ENCODE assay signal across 11 mouse cellular contexts in the genomic region with DNA sequence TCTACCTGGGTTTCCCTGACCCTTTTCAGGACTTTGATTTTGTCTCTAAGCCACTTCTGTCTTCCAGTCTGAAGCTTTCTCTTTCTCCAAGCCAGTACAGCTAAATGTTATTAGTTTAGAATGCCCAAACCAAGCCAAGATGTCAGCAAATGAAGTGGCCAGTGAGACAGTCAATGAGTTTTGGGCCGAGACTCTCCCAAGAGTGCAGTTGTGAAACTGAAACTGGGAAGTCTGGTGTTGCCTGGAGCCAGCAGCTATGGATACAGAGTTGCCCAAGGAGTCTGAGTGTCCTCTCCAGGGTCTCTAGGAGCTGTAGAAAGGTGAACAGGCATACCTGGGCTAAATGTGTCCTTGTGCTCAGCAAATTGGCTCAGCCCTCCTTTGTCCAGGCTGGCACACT.
DNase-seq lines count a peak whose midpoint lies in the region; ATAC-seq and TF ChIP-seq lines count a peak whose summit lies in the region.
"Had no signal": no experiment of that assay in that cellular context is flagged by ENCODE, and none has a peak within 500 bp of the region (broad histone marks: within the 10 kb centered on the region; RNA-seq: fewer than 3 reads in every experiment).

No protein-coding gene starts in this region.

- H3K9me3 ChIP-seq in heart, embryonic 12.5 days (replicated peaks), result no peaks in the 10 kb centered on the region
- H3K9me3 ChIP-seq in heart, embryonic 10.5 days, result no peaks in the 10 kb centered on the region
- H3K9me3 ChIP-seq in lung, postnatal 0 days (ENCODE audit: low read length), result no peaks in the 10 kb centered on the region
- H3K9me3 ChIP-seq: embryonic facial prominence, embryonic 10.5 days; forebrain, embryonic 15.5 days had no signal

- ATAC-seq in heart, embryonic 12.5 days (ENCODE audit: insufficient number of reproducible peaks, low FRiP score), result no peak
- peak; percentile 94 for ATAC-seq in lung, postnatal 0 days
- ATAC-seq: forebrain, embryonic 15.5 days had no signal

- peak; percentile 42; the same call in 1 of the 2 replicates for TF ChIP-seq EP300 in lung, postnatal 0 days (IDR thresholded peaks at IDR 0.05)

- H3K36me3 ChIP-seq in heart, embryonic 12.5 days, result no peaks in the 10 kb centered on the region
- H3K36me3 ChIP-seq in heart, embryonic 10.5 days, result no peaks in the 10 kb centered on the region
- H3K36me3 ChIP-seq in lung, postnatal 0 days (ENCODE audit: insufficient read depth, low read length), result no peaks in the 10 kb centered on the region
- H3K36me3 ChIP-seq: embryonic facial prominence, embryonic 10.5 days; forebrain, embryonic 15.5 days had no signal

- H3K4me3 ChIP-seq in heart, embryonic 12.5 days, result no peak overlapping the region
- H3K4me3 ChIP-seq in brown adipose tissue, adult 24 weeks (ENCODE audit: insufficient read depth, low read depth, low read length), result no peak overlapping the region
- no peak overlapping the region for H3K4me3 ChIP-seq in heart, embryonic 10.5 days
- H3K4me3 ChIP-seq in lung, postnatal 0 days (ENCODE audit: low read depth, low read length), result no peak overlapping the region
- H3K4me3 ChIP-seq: embryonic facial prominence, embryonic 10.5 days; forebrain, embryonic 15.5 days had no signal

- DNase-seq in heart, adult 11 months, result peak; percentile 97
- DNase-seq in heart, embryonic 10.5 days (ENCODE audit: low spot score), result no peak
- DNase-seq in lung, postnatal 0 days (ENCODE audit: low spot score), result peak; percentile 93
- no peak for DNase-seq in retina, embryonic 14.5 days (ENCODE audit: low spot score)
- no peak for DNase-seq in left cerebral cortex, adult 18-20 months (ENCODE audit: low spot score in 2 of 2)
- no peak for DNase-seq in natural killer cell, adult 2 months (ENCODE audit: low spot score in 2 of 2)
- DNase-seq: cerebellum, adult 2 months had no signal

- no peaks in the 10 kb centered on the region for H3K27me3 ChIP-seq in heart, embryonic 12.5 days (replicated peaks)
- no peaks in the 10 kb centered on the region for H3K27me3 ChIP-seq in heart, embryonic 10.5 days (ENCODE audit: insufficient read depth, poor library complexity, severe bottlenecking)
- H3K27me3 ChIP-seq in lung, postnatal 0 days (replicated peaks; ENCODE audit: insufficient read depth, low read length), result no peaks in the 10 kb centered on the region
- H3K27me3 ChIP-seq: forebrain, embryonic 15.5 days had no signal

- H3K4me1 ChIP-seq in heart, embryonic 12.5 days (replicated peaks), result peaks cover 14% of the 10 kb centered on the region
- peaks cover 9% of the 10 kb centered on the region for H3K4me1 ChIP-seq in brown adipose tissue, adult 24 weeks (ENCODE audit: control insufficient read depth, insufficient read depth, insufficient read length, low read length)
- H3K4me1 ChIP-seq in heart, embryonic 10.5 days, result peaks cover 12% of the 10 kb centered on the region
- peaks cover 8% of the 10 kb centered on the region; the same call in 1 of the 2 replicates for H3K4me1 ChIP-seq in lung, postnatal 0 days (ENCODE audit: insufficient read depth, low read depth, low read length)

- TF ChIP-seq CTCF in lung, postnatal 0 days (IDR thresholded peaks at IDR 0.05), result no peak

- no peak overlapping the region for H3K27ac ChIP-seq in heart, embryonic 12.5 days (ENCODE audit: poor library complexity, severe bottlenecking)
- peak overlapping the region; percentile 36 for H3K27ac ChIP-seq in brown adipose tissue, adult 24 weeks (replicated peaks; ENCODE audit: low read depth, low read length)
- 0 out of 2 replicates have a peak overlapping the region, but pooled peaks have one; percentile 22 for H3K27ac ChIP-seq in heart, embryonic 10.5 days
- peak overlapping the region; percentile 20; the same call in 1 of the 2 replicates for H3K27ac ChIP-seq in lung, postnatal 0 days (ENCODE audit: low read length)
- H3K27ac ChIP-seq: embryonic facial prominence, embryonic 10.5 days; forebrain, embryonic 15.5 days had no signal

- H3K4me2 ChIP-seq in heart, embryonic 12.5 days, result no peak overlapping the region
- peak overlapping the region; percentile 14; the same call in 1 of the 2 replicates for H3K4me2 ChIP-seq in lung, postnatal 0 days (replicated peaks; ENCODE audit: low read depth, low read length)
- H3K4me2 ChIP-seq: forebrain, embryonic 15.5 days had no signal

- no peak overlapping the region for H3K9ac ChIP-seq in heart, embryonic 12.5 days
- H3K9ac ChIP-seq in lung, postnatal 0 days (replicated peaks; ENCODE audit: low read depth), result no peak overlapping the region
- H3K9ac ChIP-seq: forebrain, embryonic 15.5 days had no signal

- WGBS in heart, embryonic 12.5 days, result 68% methylated on average over 1 of the region's 1 CpGs
- 70% methylated on average over 1 of the region's 1 CpGs for WGBS in heart, embryonic 10.5 days
- WGBS in lung, postnatal 0 days, result 24% methylated on average over 1 of the region's 1 CpGs

Comparison
In these comparisons a context has a peak if more than half of its experiments do, and no peak if none do; other contexts are left out.
1. DNase-seq: peak in heart, adult 11 months (single experiment) and lung, postnatal 0 days (single experiment); none in heart, embryonic 10.5 days (single experiment), retina, embryonic 14.5 days (single experiment), left cerebral cortex, adult 18-20 months (0 of 2) and natural killer cell, adult 2 months (0 of 2).